Mouse (Mus musculus) brain, embryonic 14.5 days (tissue): Measurements from ENCODE around the gene Psen2.

ENCODE experiments used
- CTCF ChIP-seq: fragments of 200-500 bp; IDR thresholded peaks from 2 replicates; pipeline ENCODE4 v1.5.1; 2012; ENCODE audit warnings: inconsistent platforms, mild to moderate bottlenecking, moderate library complexity, borderline replicate concordance; ENCODE audit not compliant: insufficient read depth, insufficient read length; ENCODE audit errors: extremely low read depth
- POLR2A ChIP-seq: fragments of 200-500 bp; IDR thresholded peaks from 2 replicates; pipeline ENCODE4 v1.6.1; 2012; ENCODE audit warnings: mild to moderate bottlenecking, inconsistent platforms, borderline replicate concordance; ENCODE audit not compliant: poor library complexity, insufficient read depth, insufficient read length, severe bottlenecking; ENCODE audit errors: extremely low read depth

DNA sequence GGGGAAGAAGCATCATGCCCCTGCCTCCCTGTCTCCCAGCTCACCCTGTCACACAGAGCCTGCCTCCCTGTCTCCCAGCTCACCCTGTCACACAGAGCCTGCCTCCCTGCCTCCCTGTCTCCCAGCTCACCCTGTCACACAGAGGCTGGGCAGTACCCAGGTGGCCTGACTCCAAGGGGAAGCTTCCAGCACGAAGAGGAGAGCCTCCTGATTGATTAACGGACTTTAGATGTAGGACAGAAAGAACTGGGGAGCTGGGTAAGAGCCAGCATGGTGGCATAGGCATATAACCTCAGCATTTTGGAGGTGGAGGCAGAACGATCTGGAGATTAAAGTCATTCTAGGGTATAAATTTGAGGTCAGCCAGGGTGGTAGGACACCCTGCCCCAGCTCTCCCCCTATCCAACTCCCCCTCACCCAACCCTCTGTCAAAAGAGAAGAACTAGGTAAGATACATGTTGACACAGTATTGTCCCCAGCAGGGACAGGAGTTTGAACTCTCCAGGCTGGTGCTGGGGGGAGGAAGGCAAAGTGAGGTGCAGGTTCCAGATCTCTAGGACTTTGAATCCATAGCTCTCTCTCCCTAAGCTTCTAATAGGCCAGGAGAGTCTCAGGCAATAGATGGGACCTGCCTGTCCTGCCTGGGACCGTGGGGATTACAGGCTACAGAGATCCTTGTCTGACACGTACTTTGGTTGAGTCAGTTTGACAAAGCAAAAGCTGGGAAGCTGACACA, 46.5 kb downstream of the Psen2 start:
- TF ChIP-seq CTCF (no peak), POLR2A (no peak)
